Mouse (Mus musculus) adrenal gland, adult 10 weeks (tissue): ENCODE measurements around the gene AI837181. TPM values are rescaled to one million over a fixed set of nuclear protein-coding genes. Genes with fewer than 3 reads are reported as not detected.

Source experiments
- polyA plus RNA-seq: library from polyadenylated mRNA; stranded (reverse); fragments of 350-450 nt; fragmentation: Illumina TruSeq; extraction: RNeasy Lipid Tissue Mini Kit (QIAGEN cat#74804); gene quantifications from one replicate; pipeline ENCODE4 v1.2.3, GENCODE M21; 2014; ENCODE audit warnings: low read depth, low replicate concordance

AI837181 gene
- 0.76 TPM for polyA plus RNA-seq

GRCm38 (mm10) chr19:5424782-5425741 lies at the start of gene AI837181, which contains the start of gene Drap1:
Gene AI837181, plus strand, starts transcription at chr19:5425144.
Gene Drap1, minus strand, starts transcription at chr19:5424979.

DNA sequence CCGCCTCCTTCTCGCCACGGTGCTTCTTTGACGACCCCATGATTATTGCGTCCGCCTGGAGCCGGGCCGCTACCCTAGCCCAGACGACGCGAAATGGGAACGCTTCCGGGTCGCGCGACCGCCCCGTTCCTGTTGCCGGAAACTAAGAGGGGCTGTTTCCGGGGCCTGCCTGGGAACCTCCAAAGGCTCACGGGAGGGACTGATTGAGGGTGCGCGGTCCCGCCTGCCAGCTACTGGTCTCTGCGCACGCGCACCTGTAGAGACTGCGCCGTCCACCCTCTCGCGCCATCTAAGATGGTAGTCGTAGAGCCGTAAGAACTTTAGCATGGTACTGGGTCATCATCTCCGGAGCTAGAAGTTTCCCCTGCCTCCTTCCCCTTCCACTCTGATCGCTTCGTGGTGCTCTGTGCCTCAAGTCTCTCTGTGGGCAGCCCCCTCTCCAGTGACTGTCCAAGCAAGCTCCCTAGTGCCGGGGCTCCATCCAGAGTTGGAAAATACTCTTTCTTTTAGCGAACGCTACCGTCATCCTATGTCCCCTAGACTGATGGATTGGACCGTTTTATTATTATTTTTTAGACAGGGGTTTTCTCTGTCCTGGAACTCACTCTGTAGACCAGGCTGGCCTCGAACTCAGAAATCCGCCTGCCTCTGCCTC lies 36.2 kb upstream of the AI837181 start, which contains the start of gene Sart1:
Sart1 (minus strand) TSS at position 116 of the 655 bp plus-strand sequence.

DNA sequence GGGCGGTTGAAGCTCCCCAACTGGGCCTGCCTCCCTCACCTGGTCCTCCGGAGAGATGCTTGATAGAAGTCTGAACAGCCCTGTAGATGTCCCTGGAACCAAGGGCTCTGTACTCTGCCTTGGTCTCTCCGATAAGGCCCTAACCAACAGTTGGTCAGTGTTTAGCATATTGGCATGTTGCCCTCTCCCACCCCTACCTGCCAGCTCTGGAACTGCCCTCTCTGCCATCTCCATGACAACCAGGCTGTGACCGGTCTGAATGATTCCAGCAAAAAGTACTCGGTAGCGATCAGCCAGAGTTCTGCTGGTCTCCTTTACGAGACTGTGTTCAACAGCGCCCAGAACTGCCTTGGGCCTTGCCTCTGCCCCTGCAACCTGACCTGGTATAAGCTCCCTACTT lies 22.7 kb upstream of the AI837181 start, which contains the start of gene Tsga10ip:
Tsga10ip (minus strand) TSS at position 234 of the 400 bp plus-strand sequence.

GRCm38 (mm10) chr19:5447515-5448353 lies 22.8 kb downstream of the AI837181 start, which contains the start of gene Fosl1:
Gene Fosl1, plus strand, starts transcription at chr19:5447547.

GRCm38 (mm10) chr19:5457746-5458442 lies 33.0 kb downstream of the AI837181 start, which contains the start of gene Ccdc85b:
Gene Ccdc85b, minus strand, starts transcription at chr19:5457894.

GRCm38 (mm10) chr19:5460465-5460911 lies 35.5 kb downstream of the AI837181 start, which contains the start of gene Fibp:
Gene Fibp, plus strand, starts transcription at chr19:5460615.

GRCm38 (mm10) chr19:5468374-5468773 lies 43.4 kb downstream of the AI837181 start, which contains the start of gene Ctsw:
Gene Ctsw, minus strand, starts transcription at chr19:5468507.

DNA sequence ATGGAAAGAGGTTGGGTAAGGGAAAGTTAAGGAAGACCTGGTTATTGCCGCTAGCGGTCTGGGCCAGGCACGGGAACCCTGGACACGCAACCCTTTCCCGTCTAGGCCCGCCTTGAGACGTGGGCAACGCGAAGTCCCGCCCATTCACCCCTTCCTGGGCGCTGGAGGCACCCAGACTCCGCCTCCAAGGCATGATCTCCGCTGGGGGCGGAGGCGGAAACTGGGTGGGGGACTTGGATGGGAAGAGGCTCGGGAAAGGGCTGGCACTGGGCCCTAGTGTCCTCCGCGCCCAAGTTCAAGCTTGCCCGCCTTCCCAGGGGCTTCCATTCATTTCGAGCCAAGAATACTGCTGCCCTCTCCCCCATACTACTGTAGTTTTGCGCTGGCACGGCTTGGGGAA lies 48.8 kb downstream of the AI837181 start, which contains the start of gene Efemp2:
Efemp2 (plus strand) TSS at position 235 of the 400 bp plus-strand sequence.

Other genes starting within 250 kb of the AI837181 start
- gene Pacs1, start 152.0 kb upstream of the AI837181 start, polyA plus RNA-seq, result 5.5 TPM
- gene Sf3b2, start 129.7 kb upstream of the AI837181 start, polyA plus RNA-seq, result 42.7 TPM
- gene Gal3st3, start 126.8 kb upstream of the AI837181 start, polyA plus RNA-seq, result not detected
- not detected for gene Catsper1, start 89.4 kb upstream of the AI837181 start, polyA plus RNA-seq
- gene Cst6, start 75.6 kb upstream of the AI837181 start, polyA plus RNA-seq, result not detected
- 13.9 TPM for gene Eif1ad, start 58.4 kb upstream of the AI837181 start, polyA plus RNA-seq
- 11.3 TPM for gene Banf1, start 58.0 kb upstream of the AI837181 start, polyA plus RNA-seq
- gene Sart1, start 36.4 kb upstream of the AI837181 start, polyA plus RNA-seq, result 1.6 TPM
- gene Tsga10ip, start 22.6 kb upstream of the AI837181 start, polyA plus RNA-seq, result not detected
- gene Drap1, start 165 bp upstream of the AI837181 start, polyA plus RNA-seq, result 8.5 TPM
- not detected for gene Fosl1, start 22.4 kb downstream of the AI837181 start, polyA plus RNA-seq
- gene Ccdc85b, start 32.8 kb downstream of the AI837181 start, polyA plus RNA-seq, result 1.0 TPM
- 6.2 TPM for gene Fibp, start 35.5 kb downstream of the AI837181 start, polyA plus RNA-seq
- not detected for gene Ctsw, start 43.4 kb downstream of the AI837181 start, polyA plus RNA-seq
- 1.3 TPM for gene Efemp2, start 48.8 kb downstream of the AI837181 start, polyA plus RNA-seq
- 2.1 TPM for gene Mus81, start 63.3 kb downstream of the AI837181 start, polyA plus RNA-seq
- 227 TPM for gene Cfl1, start 65.3 kb downstream of the AI837181 start, polyA plus RNA-seq
- gene 1700020D05Rik, start 78.6 kb downstream of the AI837181 start, polyA plus RNA-seq, result not detected
- gene Snx32, start 85.4 kb downstream of the AI837181 start, polyA plus RNA-seq, result 0.58 TPM
- not detected for gene Ovol1, start 135.5 kb downstream of the AI837181 start, polyA plus RNA-seq
- gene Ap5b1, start 142.9 kb downstream of the AI837181 start, polyA plus RNA-seq, result not detected
- gene Rnaseh2c, start 176.7 kb downstream of the AI837181 start, polyA plus RNA-seq, result 1.9 TPM
- gene Kat5, start 185.1 kb downstream of the AI837181 start, polyA plus RNA-seq, result 29.7 TPM
- gene Rela, start 212.3 kb downstream of the AI837181 start, polyA plus RNA-seq, result 2.9 TPM
- gene Sipa1, start 238.6 kb downstream of the AI837181 start, polyA plus RNA-seq, result 1.3 TPM